Mouse (Mus musculus) spleen, adult 2 months (tissue): Measurements from ENCODE around the gene Rnf32.

Source experiments
- CTCF ChIP-seq: fragments of 200-500 bp; IDR thresholded peaks from 2 replicates; pipeline ENCODE4 v1.5.1; 2011; ENCODE audit warnings: mild to moderate bottlenecking, inconsistent platforms; ENCODE audit not compliant: insufficient read depth, insufficient read length, insufficient replicate concordance; ENCODE audit errors: extremely low read depth
- POLR2A ChIP-seq: fragments of 200-500 bp; IDR thresholded peaks from 2 replicates; pipeline ENCODE4 v1.6.1; 2011; ENCODE audit warnings: low read depth, low read length, inconsistent platforms

DNA sequence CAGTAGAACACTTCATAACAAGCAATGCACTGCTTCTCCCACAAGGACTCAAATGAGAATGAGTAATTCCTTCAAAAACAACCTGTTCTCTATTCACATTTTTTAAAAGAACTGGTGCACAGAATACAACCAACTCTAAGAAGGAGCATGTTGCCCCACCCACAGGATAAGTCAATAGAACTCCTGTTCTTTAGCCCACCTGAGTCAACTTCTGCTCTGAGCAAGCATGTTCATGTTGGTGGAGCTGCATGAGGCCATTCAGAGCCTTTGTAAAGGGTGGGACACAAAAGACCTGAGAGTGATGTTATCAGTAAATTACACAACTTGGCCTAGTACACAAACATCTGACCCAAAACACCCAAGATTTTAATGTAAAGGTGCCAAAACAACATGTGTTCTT lies 42.6 kb downstream of the Rnf32 start:
- TF ChIP-seq CTCF (no peak), POLR2A (no peak)
